Mouse (Mus musculus) neutrophil, adult 5-6 weeks (primary cell): ENCODE measurements around the gene Dock4. TPM values are rescaled to one million over a fixed set of nuclear protein-coding genes. Genes with fewer than 3 reads are reported as not detected.
A peak's percentile ranks its signal among the peaks of the same experiment; 100 is the strongest.

Experiments used
- ATAC-seq: fragments of 151-379, 151-347 bp; 2 replicates; pipeline ENCODE4 v1.8.0; 2017; ENCODE audit warnings: mild to moderate bottlenecking, moderate TSS enrichment; ENCODE audit not compliant: insufficient number of reproducible peaks, poor library complexity, low FRiP score, severe bottlenecking; ENCODE audit errors: extremely low read depth
- total RNA-seq: library from RNA; stranded (forward); fragments of 200-1000 nt; gene quantifications from 2 replicates; pipeline ENCODE4 v1.2.3, GENCODE M21; 2017

Dock4 gene
- total RNA-seq, 1 experiment from 2014 or later, result 7.6 TPM

DNA sequence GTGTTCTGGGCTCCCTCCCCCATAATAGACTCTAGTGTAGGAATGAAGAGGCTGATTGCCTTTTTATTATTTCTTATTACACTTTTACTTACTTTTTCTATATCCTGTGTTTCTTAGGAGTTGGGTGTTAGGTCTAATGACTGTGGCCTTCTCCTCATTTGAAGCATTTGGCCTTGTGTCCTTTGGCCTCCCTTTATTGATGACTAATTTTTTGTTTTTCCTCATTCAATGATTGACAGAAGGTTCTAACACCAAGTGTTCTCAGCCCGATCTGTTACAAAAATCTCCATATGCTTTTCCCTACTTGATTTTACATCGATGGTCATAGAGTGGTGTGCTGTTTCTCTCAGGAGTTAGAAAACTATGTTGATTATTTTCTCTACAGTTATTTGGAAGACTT lies 108.2 kb downstream of the Dock4 start:
- ATAC-seq, result no peak

DNA sequence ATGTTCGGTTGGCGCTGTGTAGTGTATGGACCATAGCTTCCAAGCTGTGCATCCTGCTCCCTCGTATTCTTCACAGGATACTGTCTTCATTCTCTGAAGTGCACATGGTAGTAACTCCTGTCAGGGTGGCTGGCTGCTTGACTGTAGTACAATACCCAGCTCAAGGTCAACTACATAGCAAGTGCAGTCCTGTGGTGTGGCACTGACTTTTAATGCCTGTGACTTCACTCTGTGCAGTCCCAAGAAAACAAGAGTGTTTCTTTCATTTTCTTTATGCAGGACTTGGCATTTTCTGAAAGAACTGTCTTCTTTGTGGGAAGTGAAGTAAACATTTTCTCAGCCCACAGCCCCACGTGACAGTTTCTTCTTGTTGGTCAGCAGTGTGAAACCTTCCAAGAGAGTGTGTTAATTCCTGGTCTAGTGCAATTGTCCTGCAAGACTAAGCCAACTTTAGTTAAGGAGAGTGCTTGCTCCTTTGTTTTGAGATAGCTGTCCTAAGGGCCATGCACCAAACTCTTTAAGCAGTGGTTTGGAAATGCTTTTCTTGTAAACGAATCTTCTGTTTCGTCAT lies 109.3 kb downstream of the Dock4 start:
- ATAC-seq, result no peak

DNA sequence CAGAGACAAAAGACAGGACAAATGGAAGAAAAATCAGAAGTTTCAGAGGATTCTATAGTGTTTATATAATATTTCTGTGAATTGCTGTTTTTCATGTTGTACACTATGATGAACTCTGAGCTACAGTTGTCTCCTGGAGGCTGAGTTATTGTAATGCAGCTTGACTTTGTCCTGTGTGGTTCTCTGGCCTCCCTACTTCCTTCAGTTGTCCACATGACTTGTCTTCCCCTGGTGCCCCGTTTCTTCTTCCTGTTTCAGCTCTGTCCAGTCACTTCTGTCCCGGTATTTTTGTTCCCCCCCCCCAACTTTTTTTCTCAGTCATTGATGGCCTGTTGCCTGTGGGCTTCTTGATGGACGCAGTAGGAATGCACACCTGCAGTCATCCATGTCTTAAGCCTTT lies 112.8 kb downstream of the Dock4 start:
- peak; percentile 65 for ATAC-seq

DNA sequence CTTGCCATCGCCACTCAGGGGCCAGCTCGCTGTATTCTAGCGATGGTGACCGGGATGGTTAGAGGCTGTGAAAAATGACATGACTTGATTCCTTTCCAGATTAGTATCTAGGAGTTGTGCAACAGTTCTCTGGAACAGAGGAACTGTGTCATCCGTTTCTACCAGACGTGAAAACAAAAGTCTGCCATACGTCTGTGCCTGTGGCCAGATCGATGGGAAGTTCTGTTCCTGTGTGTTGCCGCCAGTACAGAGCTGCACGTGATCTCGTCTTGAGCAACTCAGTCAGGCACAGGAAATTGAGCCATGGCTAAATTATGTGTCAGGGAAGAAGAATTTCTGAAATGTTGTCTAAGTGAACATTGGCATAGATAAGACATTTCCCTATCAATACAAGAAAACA lies 113.4 kb downstream of the Dock4 start:
- ATAC-seq, result peak; percentile 88

DNA sequence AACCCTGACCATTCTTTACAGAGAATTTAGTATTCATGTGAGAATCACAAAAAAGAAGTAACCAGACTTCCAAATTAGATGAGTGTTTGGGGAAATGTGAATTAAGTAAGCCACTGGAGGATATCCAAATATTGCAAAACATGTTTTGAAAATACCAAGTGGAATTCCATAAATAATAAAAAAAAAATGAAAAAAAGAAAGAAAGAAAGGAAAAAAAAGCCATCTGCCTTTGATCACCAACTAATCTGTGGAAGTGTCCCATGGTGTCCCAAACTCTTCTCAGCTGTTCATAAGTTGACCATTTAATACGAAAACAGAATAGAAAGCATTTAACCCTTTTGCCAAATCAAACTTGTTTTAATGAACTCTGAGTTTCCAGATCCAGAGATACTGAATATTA lies 118.0 kb downstream of the Dock4 start:
- no peak for ATAC-seq

DNA sequence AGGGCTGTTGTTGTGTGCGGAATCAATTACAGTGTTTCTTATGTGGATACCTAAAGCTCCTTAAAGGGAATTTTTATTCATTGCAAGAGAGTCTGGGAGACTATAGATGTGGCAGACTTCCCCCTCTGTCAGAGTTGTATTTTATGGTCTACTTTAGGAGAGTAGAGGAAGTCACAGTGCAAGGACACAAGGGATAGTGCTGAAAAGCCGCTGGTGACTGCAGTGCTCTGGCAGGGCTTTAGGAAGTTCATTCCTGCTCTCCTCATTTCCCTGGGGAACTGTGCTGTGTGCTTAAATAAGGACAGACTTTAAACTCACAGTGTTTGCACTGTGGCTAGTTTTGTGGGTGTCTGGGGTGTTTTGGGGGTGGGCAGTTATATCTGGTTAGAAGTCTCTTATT lies 118.5 kb downstream of the Dock4 start:
- no peak for ATAC-seq

DNA sequence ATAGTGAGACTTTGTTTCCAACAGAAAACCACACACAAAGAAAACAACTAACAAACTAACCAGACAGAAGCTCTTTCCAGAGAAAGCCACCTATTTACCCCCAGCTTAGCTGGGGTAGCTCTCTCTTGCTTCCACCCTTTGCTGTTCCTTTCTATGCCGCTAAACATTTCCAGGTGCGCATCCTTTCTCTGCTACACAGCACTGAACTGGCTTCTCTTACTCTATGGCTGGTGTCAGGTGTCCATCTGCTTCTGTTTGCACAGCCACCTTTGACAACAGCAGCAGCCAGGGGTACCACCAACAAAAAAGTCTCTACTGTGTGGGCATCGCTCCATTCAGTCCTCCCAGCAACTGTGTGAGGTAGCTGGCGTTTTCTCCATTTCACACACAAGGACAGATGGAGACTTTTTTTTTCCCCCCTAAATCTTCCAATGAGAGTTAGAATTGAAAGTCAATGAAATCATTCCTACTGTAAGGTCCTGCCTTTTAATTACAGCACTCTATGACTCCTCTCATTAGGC lies 122.7 kb downstream of the Dock4 start:
- no peak for ATAC-seq

DNA sequence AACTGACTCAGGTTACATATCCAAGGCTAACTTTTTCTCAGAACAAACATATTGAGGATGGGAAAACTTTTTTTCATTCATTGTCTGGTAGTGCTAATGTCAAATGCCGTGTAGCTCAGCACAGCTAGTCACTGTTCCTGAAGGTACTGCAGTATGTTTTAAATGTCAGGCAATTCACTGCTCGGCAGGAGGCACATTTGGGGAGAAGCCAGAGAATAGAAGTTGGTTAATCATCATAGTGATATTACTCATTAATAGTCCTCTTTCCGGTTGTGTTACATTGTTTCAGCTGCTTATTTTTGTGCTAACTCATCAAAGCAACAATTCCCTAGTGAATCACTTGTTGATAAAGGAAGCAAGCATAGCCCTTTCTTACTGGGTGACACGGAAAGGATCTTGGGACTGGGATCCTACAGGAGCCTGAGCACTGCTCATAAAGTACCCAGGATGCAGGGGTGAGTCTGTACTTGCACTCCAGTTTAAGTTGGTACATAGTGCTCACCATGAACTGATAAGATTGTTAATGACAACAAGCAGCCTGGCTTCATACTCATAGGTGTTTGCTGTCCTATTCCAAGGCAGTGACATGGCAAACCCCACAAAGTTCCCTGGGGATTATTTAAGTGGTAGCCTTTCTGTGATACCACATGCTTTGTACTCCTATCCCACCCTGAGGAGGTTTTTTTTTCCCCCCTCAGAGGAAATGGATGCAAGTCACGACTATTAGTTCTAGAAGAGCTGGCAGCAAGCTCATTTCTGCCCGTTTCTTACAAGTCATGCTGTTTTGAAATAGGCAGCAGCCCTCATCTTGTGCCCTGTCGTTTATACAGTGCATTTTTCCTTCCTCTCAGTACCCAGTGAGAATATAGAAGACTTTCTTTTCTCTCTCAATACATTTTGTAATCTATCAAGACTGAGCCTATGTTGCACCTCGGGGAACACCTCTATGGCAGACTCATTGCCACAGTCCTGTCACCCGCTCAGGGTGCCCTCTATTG lies 123.5 kb downstream of the Dock4 start:
- ATAC-seq, result 0 out of 2 replicates have a peak, but pooled peaks have one; percentile 30

DNA sequence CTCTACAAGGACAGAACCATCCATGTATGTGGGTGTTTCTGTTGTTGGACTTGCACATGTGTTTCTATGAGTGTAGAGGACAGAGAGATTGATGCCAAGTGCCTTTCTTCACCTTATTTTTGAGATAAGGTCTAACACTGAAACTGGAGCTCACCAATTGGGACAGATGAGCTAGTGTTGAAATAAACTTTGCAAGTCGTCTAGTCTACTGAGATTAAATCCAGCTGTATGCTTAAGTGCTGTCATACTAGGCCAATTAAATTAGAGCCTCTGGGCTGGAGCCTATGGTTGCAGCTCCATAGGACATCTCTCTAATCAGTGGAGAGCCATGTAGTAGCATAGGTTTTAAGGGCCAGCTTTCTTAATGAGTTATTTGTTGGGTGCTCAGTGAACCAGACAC lies 124.5 kb downstream of the Dock4 start:
- ATAC-seq, result no peak

DNA sequence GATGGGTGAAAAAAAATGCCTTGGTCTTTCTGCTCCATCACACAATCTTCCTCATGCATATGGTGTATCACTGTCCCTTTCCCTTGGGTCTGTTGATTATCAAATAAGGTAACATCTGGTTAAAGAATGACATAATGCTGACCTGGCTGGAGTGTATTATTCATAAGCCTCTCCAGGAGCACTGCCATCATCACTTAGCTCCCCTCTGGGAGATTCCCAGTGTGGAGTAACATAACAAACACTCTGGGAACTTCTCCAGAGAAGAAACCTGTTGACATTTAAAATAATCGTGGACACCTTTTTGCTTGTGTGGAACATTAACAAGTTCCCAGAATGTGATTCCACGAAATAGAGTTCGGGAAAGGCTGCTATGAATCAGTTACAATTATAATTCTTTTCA lies 128.3 kb downstream of the Dock4 start:
- no peak for ATAC-seq

DNA sequence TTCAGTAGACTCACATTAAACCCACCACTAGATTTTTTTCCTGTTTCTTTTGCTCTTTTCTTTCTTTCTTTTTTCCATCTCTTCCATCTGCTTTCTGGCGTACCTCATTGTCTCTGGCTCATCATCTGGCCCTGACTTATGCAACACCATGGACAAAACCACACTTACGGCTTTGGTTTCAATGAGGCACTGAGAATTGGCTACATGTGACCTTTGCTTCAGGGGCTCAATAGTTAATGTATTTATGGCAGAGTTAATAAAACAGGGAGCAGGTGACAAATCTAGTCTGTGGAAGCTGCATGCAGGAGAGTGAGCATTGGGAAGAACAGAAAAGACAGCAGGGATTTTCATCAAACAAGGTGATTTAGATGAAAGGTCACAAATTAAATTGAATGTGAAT lies 131.0 kb downstream of the Dock4 start:
- ATAC-seq, result no peak

DNA sequence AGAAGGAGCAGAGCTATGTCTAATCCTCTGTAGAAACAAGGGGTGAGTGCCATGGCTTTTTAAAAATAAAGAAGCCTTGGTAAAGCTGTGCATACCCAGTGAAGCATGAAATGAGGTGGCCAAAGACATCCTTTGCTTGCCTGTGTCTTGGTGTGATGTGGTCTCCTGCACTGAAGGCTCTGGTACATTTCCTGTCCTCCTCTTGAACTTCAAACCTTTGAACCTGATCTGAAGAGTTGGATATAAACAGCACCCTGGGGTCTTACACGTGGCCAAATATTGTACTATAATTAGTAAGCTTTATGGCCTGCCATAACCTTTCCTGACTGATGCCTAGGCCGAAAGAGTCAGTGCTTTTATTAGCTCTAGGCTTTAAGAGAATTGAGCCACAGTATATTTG lies 134.6 kb downstream of the Dock4 start:
- 0 out of 2 replicates have a peak, but pooled peaks have one; percentile 13 for ATAC-seq

DNA sequence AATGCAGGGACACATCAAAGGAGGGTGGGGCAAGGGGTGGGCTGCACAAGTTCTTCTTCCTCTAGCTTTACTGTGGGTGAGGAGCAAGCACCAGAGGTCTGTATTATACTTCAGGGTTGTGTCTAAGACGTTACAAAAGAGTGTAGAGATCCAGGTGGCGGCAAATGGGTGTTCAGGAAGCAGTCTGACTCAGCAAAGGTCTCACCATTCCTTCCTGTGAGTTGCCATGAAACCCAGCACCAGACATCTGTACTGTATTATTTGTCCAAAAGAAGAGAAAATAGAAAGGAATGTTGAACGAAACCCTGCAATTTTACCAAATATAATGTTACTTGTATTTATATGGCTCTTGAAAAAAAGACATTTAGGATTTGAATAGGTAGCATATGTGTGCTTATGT lies 135.3 kb downstream of the Dock4 start:
- no peak for ATAC-seq

DNA sequence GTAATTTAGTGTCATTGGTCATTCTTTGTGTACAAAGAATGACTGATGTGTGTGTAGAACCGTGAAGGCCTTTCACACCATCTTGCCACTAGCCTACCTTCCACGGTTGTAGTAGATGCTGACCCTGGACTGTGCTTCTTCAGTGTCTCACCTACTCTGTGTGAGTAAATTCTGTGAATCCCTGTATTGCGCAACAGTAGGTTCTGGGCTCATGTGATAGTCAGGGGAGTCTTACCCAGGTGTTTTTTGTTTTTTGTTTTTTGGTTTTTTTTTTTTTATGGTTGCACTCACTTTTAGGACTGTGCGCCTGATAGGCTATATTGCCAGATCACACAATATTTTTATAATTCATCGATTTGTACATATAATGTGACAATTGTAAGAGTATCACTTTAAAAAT lies 136.3 kb downstream of the Dock4 start:
- no peak for ATAC-seq

DNA sequence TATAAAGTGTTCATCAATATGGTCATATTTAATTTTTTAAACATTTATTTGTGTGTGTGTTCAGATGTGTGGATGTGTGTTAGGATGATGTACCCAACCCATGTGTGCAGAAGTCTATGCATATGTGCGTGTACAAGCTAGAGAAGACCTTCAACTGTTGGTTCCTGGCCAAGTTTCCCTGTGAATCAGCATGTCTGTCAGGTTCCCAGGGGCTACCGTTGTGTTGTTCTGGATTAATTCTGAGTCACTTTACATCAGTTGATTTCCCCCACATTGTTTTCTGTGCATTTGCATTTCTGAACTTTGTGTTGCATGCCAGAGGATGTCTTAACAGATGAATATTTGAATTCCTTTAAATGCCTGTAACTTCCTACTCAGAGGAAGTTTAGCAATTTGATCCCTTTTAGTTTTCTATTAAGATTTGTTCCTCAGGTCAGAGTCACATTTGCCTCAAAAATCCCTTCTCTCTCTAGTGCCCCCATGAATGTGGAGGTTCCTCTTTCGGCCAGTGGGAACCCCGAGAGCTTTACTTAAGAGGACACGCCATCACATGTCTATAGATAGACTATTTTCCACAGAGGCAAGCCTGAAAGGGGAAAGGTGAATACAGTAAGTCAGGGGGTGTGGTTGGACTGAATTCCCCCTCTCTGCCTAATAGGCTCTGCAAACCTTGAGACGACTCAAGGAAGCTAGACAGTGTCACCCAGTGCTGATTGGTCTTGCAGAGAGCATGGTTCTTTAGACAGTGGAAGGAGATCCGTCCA lies 139.0 kb downstream of the Dock4 start:
- no peak for ATAC-seq

DNA sequence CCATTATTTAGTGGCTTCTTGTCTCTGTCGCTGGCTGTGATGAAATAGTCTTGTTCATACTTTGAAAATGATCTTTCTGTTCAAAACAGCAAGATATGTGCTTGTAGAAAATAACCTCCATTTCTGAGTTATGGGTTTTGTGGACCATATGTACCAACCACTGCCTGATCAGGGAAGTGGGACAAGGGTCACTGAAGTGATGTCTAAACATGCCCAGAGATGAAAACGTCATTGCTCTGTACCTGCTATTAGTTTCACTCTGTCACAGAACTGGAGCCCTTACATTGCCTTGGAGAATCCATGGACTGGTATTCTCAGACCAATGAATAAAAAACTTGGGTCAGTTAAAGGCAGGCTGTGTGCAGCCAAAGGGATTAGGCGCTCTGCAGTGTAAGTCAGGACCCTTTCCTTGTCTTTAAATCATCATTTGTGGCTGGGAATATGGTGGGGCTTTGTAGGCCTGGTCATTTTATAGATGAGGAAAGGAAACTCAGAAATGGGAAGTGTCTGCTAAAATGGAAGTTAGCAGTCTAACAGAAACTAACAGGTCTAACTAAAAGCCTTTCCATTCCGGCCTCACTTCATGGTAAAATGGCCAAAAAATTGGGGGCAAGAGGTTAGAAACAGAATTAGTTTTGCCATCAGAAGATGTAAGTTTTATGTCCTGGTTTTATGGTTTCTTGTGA lies 139.8 kb downstream of the Dock4 start:
- no peak for ATAC-seq

DNA sequence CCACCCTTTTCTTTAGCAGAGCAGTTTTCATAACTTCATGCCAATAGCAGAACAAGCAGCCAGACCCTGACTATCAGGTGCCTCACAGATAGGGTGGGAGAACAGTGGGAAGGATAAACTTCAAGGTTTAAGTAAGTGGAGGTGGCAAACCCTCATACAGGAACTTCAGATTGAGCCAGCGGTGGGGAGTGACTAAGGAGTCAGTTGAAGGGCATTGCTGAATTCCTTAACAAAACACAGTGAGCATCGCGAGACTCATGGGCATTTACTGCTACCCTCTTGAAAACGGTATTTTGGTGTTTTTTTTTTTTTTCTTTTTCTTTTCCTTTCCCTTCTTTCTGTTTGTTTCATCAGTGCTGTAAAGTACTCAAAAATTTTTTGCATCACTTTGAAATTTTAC lies 148.4 kb downstream of the Dock4 start:
- no peak for ATAC-seq

DNA sequence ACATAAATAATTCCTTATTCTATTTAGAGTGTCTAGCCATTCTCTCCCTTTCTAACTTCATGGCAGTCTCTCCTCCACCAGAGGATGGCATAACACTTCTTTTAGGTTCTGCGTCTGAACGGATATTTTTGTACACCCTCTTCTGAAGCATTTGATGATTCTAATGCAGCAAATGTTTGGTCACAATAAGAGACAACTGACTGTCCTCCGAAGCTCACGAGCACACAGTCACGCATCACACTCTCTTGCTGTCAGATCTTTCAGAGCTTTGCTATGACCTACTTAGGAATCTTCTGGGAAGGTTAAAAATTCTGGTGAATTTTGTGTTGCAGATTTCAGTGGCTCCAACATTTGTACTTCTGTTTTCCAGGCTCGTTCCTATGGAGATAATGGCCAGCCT lies 149.7 kb downstream of the Dock4 start:
- no peak for ATAC-seq

DNA sequence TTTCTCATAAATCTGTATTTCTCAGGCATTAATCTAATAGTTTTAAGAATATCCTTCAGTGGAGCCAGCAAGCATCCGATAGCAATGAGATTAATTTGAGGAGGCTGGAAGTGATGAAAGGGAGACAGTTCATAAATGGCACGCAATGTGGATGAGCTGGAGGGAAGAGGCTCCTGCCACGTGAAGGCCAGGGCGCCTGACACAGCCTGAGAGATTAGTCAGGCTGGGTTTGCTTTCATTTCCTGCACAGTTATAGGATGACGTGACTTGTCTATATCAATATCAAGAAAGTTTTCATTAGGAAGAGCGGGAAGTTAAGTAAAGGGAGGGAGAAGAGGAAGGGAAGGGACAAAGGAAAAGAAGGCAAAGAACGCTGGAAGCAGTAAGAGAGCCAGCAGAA lies 150.3 kb downstream of the Dock4 start:
- ATAC-seq, result no peak
